Mouse (Mus musculus) kidney, adult 11 months (tissue): Measurements from ENCODE around the gene Ackr2.

Experiments used
- DNase-seq: peaks from one replicate; pipeline ENCODE4 v3.0.0; 2022

Gene Ackr2

GRCm38 (mm10) chr9:121898245-121898644 lies at the start of gene Ackr2:
TSS of gene Ackr2 (plus strand) at chr9:121898355.
- DNase-seq: no peak

GRCm38 (mm10) chr9:121854246-121854645 lies 43.9 kb upstream of the Ackr2 start:
- DNase-seq: no peak

DNA sequence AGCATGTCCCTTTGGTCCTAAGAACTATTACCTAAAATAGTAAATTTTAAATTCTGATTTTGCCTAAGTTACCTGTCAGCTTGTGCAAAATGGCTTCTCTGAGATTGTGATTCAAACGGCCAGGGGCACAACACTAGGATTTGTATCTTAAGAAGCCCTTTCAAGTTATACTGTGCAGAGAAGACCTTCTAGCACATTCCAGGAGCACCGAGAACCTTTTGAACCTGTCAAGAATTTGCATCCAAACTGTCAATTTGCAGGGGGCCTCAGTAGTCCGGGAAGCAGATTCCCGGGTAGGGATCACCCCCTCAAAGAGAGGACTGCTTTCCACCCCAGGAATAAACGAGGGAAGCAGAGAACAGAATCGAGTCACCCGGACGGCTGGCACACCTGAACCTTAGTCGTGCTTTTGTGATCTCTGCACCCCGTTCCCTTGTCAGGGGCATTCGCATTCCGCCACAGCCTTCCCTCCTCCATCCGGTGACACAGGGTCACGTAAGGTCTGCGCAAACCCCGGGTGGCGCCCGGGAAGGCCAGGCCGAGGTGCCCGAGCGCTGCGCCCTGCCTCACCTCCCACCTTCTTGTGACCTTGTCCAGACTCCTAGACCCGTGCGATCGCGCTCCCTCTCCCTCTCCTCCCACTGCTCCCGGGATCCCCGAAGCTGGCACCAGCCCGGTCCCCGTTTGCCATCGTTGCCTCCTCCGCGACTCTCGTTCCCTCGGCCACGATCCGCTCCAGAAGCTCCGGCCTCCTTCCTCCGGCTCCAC lies 41.3 kb upstream of the Ackr2 start:
- peak; percentile 58 for DNase-seq

DNA sequence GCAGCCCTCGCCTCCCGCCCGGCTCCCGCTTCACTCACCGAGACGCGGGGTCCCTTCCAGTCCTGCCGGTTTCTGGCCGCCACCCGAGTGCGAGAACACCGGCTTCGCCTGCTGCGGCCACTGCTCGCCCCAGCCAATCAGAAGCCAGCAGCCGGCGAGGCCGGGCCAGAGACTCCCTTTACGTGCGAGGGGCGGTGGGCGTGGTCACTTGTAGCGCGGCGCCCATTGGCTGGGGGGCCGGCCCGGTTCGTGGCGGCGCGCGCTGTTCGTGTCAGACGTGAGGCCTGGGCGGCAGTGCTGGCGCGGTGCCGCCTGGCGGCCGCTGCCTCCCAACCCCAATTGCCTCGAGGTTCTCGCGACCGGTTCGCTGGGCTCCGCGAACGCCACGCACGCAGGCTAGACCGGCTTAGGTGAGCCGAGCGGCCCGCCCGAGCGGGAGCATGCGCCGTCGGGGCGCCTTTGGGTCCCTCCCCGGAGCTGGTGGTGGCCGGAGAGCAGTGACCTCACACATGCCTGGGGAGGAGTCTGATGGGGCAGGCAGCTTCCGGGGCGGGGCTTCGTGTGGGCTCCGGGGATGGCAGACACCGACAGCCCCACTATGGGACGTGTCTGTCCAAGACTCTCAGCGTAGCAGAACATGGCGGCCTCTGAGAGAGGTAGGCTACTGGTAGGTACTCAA lies 40.5 kb upstream of the Ackr2 start:
- peak; percentile 98 for DNase-seq

DNA sequence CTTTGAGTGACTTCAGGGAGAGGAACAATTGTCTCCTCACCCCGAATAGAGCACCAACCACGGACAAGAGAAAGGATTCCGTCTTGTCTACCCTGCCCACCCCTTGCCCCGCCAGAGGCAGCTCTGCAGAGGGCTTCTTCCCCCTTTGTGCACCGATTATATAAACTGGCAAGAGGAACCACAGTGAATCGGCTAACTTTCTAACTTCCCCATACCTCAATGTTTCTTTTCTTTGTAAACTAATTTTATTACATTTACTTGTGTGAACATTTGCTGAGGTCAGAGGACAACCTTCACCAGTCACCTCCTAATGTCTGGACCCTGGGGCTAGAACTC lies 40.0 kb upstream of the Ackr2 start, which contains the start of gene Higd1a:
Gene Higd1a (minus strand): TSS at position 210 of the 336 bp plus-strand sequence.
- no peak for DNase-seq

- no peak for DNase-seq
Observed at GRCm38 (mm10) chr9:121859345-121859744, 38.8 kb upstream of the Ackr2 start.

GRCm38 (mm10) chr9:121860921-121861320 lies 37.2 kb upstream of the Ackr2 start:
- no peak for DNase-seq

DNA sequence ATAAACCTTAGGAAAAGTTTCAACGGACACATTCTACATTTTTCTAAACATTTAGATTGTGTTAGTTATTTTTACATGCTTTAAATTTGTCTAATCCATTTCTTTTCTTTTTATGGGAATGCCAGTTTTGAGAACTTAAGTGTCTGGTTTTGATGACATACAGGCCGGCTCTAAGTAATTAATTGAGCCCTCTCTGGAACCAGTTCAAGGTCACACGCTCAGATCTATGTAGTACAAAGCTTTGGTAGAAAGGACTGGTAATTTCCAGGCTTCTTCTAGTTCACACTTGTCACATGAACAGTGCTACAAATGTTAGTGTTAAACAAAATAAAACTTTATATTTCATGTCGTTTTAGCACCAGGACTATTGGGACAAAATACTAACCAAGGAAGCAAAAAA lies 33.3 kb upstream of the Ackr2 start:
- no peak for DNase-seq

DNA sequence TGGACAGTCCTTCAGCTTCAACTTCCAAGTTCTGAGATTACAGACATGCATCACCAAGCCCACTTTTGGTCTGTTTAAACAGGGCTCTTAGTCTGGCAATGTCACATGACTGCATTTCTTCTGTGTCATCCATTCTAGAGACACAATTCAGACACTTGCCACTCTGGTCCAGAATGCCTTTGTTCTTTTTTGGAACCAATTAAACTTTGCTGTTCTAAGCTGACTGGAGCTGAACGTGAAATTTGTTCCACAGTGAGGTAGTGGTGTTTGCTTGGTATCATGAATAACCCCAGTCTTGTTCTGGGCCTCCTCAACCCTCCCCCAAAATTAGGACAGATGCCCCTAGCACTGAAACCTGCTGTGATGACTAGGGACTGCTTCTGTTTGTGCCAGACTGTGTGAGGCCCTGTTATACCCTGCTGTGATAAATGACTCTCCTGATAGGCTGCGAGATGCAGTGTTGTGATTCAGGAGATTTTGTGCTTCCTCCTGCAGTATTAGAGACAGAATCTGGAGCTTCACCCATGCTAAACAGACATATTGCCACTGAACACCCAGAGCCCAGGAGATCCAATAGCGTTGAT lies 32.6 kb upstream of the Ackr2 start:
- DNase-seq: no peak

GRCm38 (mm10) chr9:121867632-121868031 lies 30.5 kb upstream of the Ackr2 start:
- DNase-seq: no peak

GRCm38 (mm10) chr9:121868236-121868635 lies 29.9 kb upstream of the Ackr2 start:
- DNase-seq: no peak

DNA sequence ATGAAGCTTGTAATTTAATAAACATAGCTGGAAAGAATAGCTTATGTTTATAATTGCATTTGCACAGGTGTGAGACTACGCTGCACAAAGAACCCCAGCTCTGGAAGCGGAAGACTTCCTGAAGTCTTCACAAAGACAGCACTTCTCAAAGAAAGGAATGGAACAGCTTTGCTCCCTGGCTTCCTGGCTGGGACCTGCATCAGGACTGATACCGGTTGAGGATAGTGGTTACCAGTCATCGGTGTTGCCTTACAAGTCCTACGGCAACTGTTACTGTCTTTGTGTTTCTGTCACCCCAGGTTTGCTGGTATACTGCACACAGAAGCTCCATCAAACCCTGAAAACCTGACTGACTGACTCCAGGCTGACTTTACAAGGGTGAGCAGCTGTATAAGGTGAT lies 28.7 kb upstream of the Ackr2 start:
- DNase-seq: no peak

DNA sequence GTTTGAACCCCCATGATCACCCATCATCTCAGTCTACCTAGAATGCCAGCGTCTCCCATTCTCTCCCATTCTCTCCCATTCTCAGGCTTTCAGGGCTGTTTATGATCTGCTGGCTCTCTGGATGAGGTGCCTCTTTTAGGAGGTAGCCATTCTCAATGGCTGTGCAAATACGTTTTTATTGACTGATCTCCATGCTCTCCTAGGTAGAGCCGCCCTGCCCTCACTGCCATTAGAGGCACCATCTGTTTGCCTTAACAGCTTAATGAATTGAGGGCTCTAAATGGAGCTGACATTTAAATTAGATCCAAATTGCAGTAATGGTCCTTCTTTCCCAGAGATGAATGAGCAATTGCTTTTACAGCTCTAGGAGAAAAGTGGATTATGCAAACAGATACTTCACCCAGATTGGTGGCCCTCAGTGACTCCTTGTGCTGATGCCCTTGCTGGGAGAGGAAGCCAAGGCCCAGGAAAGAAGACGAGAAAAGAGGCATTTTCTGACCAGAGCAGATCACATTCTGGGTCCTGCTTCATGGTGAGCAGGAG lies 28.1 kb upstream of the Ackr2 start:
- DNase-seq: no peak

DNA sequence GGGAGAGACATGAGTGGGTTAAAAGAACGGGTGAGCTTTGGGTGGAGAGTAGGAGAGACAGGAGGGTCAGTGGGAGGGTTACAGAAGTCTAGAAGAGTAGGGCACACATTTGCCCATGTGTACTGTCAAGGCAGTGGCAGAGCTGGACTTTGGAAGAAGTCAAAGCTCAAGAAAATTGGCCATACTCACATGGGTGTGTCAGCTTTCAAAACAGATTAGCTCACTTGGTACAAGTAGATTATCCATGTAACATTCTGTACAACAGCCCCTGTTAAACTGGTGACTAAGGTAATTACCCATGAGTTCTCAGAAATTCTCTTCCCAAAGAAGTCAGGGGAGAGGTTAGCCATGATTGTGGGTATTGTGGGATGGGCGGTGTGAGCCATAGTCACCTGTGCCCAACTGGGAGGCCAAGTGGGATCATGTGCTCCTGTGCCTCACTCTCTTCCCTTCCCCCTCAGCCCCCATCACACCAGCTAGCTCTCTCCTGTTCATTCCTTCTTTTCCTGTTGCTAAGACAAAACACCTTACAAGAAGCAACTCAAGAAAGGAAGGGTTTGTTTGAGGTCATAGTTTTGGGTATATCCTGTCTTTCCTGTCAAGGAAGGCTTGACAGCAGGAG lies 26.0 kb upstream of the Ackr2 start:
- DNase-seq: no peak

- no peak for DNase-seq
Observed at GRCm38 (mm10) chr9:121873578-121873977, 24.6 kb upstream of the Ackr2 start.

DNA sequence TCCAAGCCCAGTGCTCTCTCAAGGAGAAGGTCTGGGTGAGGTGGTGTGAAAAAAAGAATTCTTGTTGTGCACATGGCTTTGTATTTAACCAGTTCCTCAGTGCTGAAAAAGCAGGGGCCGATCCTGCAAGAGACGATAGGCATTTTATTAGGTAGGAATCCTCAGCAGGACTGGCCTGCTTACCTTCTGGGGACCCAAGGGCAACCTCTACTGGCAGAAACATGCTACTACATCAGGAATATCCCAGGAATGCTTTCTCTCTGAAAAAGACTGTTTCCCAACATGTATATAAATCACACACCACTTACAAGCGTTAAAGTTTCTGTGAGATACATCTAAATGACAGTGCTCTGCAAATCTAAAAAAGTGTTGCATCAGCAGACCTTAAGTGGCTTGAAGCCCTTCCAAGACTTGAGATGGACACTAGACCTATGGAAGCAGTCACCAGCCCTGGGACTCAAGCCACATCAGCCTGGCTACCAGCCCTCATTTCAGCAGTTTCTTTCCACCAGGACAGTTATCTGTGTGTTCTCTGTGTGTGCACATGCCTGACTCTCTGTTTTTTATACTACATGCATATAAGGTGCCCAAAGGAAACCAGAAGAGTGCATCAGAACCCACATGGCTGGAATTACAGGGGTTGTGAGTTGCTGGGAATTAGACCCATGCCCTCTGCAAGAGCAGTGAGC lies 21.0 kb upstream of the Ackr2 start:
- DNase-seq: peak; percentile 36

- DNase-seq: peak; percentile 58
Observed at GRCm38 (mm10) chr9:121880840-121881239, 17.3 kb upstream of the Ackr2 start.

DNA sequence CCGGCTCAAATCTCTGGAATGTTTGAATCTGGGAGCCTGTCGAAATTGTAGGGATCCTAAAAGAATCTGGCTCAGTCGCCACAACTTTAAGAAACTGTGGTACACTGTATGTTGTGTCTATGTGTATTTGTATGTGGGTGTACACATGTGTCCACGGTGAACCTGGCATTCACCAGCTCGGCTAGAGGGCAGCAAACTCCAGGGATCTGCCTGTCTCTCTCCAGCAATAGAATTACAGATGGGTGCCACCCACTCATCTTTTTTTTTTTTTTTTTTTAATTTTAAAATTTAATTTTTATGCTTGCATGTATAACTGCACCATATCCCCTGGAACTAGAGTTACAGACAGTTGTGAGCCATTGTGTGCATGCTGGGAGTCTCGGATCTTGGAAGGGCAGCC lies 16.9 kb upstream of the Ackr2 start:
- no peak for DNase-seq

GRCm38 (mm10) chr9:121882015-121882457 lies 16.1 kb upstream of the Ackr2 start:
- DNase-seq: peak; percentile 33

GRCm38 (mm10) chr9:121889927-121890440 lies 8.2 kb upstream of the Ackr2 start:
- DNase-seq: no peak

DNA sequence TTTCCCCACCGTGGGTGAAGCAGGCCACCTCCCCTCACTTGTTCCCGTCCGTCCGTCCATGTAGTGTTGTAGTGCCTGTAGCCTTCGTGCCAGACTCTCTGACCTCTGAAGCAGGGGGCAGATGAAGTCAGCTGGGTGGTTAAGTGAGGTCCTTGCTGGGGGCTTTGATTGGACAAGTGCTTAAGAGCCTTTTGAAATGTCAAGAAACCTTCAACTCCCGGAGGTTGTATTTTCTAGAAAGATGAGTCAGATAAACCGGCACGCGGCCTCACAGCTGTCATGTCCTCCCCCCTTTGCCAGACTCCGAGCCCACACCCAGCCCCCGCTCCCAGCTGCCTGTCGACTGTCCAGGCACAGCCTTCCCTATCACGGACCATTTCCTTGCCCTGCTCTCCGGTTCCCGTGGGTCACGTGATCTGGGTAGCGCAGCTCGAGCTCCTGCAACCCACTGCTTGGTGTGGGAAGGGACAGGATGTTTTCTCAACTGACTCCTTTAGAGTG lies 7.7 kb upstream of the Ackr2 start:
- peak; percentile 50 for DNase-seq

DNA sequence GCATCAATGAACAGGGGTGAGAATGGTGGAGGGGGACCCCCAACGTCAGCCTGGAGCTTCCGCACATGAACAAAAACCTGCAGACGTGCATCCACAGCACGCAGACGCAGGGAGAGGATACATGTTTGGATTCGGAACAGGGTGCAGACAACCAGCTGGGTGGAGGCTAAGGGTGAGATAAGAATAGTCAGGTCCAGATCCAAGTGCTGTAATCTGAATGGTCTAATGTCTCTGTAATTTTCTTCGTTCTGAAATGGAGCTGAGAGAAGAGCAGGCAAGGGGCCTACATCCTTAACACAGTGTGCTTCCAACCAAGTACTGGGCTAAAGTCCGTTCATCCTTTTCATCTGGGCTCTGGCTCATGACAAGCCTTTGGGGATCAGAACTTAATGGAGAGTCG lies 6.9 kb upstream of the Ackr2 start:
- DNase-seq: no peak
